ENCODE assay signal across 7 mouse cellular contexts in the genomic region with DNA sequence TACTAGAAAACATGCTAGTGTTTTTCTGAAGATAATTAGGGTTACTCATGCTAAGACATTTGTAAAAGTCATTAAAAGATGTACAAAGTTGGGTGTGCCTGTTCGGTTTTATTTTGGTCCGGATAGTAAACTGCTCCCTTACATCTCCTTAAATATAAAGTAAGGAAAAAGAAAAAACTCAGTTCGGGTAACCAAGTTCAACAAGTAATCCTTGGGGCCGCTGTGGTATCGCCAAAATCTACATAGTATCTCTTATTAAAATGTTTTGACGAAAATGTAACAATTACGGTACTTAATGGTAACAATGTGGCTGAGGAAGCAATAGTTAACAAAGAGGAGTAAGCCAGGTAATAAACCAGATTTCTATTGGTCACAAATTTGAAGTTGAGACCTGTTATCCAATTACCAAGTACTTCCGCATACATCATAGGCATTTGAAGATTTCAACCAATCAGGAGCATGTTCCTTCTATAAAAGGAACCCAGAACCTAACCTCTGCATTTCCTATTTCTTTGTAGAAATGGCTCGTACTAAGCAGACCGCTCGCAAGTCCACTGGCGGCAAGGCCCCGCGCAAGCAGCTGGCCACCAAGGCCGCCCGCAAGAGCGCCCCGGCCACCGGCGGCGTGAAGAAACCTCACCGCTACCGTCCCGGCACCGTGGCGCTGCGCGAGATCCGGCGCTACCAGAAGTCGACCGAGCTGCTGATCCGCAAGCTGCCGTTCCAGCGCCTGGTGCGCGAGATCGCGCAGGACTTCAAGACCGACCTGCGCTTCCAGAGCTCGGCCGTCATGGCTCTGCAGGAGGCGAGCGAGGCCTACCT. TPM values are rescaled to one million over a fixed set of nuclear protein-coding genes. Genes with fewer than 3 reads are reported as not detected.
DNase-seq lines count a peak whose midpoint lies in the region; ATAC-seq and TF ChIP-seq lines count a peak whose summit lies in the region.

A gene (plus strand): TSS at position 88 of the 822 bp plus-strand sequence.

- H3K4me1 ChIP-seq in cortical plate, adult 2 months (ENCODE audit: control insufficient read depth, insufficient read depth, low read length), result no peaks in the 10 kb centered on the region

- peak; percentile 86 for DNase-seq in adrenal gland, adult 2 months
- peak; percentile 26 to 44 for DNase-seq in gastrocnemius, adult 8-10 months (ENCODE audit: low spot score in 2 of 2)
- peak; percentile 100 for DNase-seq in hindlimb bud, embryonic 11.5 days (ENCODE audit: extremely low spot score, low read depth, low spot score)
- DNase-seq in left cerebral cortex, adult 8-10 months (ENCODE audit: low spot score in 2 of 2), result peak in 1 of 2 experiments; percentile 63
- DNase-seq in skeletal muscle tissue, adult 2 months (ENCODE audit: low read depth, low spot score), result peak; percentile 94

- H3K27ac ChIP-seq in cortical plate, adult 2 months (ENCODE audit: insufficient read depth, low read length), result peak within 1 kb of the TSS; percentile 55; the same call in 1 of the 2 replicates

- no peak for TF ChIP-seq CTCF in cortical plate, adult 2 months (IDR thresholded peaks at IDR 0.05; ENCODE audit: extremely low read depth, insufficient read depth, low read length)

- peak; percentile 83 for ATAC-seq in megakaryocyte, adult 5-6 weeks (ENCODE audit: poor library complexity, severe bottlenecking)

- TF ChIP-seq POLR2A in cortical plate, adult 2 months (IDR thresholded peaks at IDR 0.05; ENCODE audit: extremely low read depth, insufficient read depth, low read length), result peak; percentile 96

- peak within 1 kb of the TSS; percentile 29 for H3K4me3 ChIP-seq in cortical plate, adult 2 months (ENCODE audit: insufficient read depth, low read length)

RNA-seq across cellular contexts. Expression of the gene that starts here (rescaled TPM):
- total RNA-seq in adrenal gland, adult 2 months (2021), result 10 to 100 TPM; 16.8 to 18.0 TPM
- 3.0 and 3.1 TPM in 2 replicates for polyA plus RNA-seq in adrenal gland, adult 2 months (2012; rRNA removed)
- 0.73 TPM in 1 of 2 replicates, not detected in the other for polyA plus RNA-seq in cortical plate, adult 2 months (2012; rRNA removed)
- 1 to 10 TPM; 3.1 to 5.0 (median 4.4) TPM for total RNA-seq in gastrocnemius, adult 8-10 months (2022)
- total RNA-seq in left cerebral cortex, adult 8-10 months (2022), result 10 to 100 TPM; 15.3 to 21.8 (median 16.6) TPM
- total RNA-seq in megakaryocyte, adult 5-6 weeks (2015), result 43.8 and 48.7 TPM in 2 replicates
- 145 and 146 TPM in 2 replicates for total RNA-seq in megakaryocyte, adult 5-6 weeks (2017)
